Mouse (Mus musculus) ES-Bruce4 (cell line): ENCODE measurements around the gene Kif3b.

Source experiments
- CTCF ChIP-seq: IDR thresholded peaks from one replicate; pipeline ENCODE4 v1.8.1; 2011; ENCODE audit warnings: low read depth, low read length
- EP300 ChIP-seq: IDR thresholded peaks from 2 replicates; pipeline ENCODE4 v1.6.1; 2011; ENCODE audit warnings: low read depth, low read length; ENCODE audit not compliant: insufficient read depth

DNA sequence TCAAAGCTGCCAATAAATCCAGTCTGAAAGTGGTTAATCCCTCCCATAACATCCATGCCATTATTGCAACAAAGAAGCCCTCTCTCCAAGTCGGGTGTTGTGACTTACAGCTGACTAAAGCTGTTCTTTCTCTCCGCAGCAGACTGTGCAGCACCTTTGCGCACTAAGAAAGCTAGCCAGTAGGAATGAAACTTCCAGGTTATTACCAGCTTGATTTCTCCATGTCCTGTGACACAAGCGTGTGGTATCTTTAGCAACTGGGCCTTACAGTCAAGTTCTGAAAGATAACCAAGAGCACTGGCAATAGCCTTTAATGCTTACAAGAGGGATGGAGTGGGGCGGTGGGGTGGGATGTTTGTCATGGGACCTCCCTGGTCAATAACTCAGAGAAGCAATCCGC, 7.3 kb upstream of the Kif3b start:
- TF ChIP-seq CTCF, result no peak
- no peak for TF ChIP-seq EP300
